Mouse (Mus musculus) heart, embryonic 15.5 days (tissue): ENCODE measurements around the gene Best2. TPM values are rescaled to one million over a fixed set of nuclear protein-coding genes. Genes with fewer than 3 reads are reported as not detected.

Experiments
- ATAC-seq: fragments of 200-750 bp; cut with Nextera tagmentation; replicated peaks from 2 replicates; pipeline ENCODE4 v1.8.0; 2017; ENCODE audit warnings: low read depth, moderate TSS enrichment; ENCODE audit not compliant: insufficient number of reproducible peaks, insufficient read depth, low FRiP score
- H3K27ac ChIP-seq: fragments of 300-500 bp; sonication (generic); 2 replicates; pipeline ENCODE4 v1.5.1; 2015; ENCODE audit warnings: mild to moderate bottlenecking, inconsistent platforms
- H3K27me3 ChIP-seq: fragments of 300-500 bp; sonication (generic); 2 replicates; pipeline ENCODE4 v1.6.1; 2015; ENCODE audit warnings: inconsistent platforms
- H3K36me3 ChIP-seq: fragments of 300-500 bp; sonication (generic); 2 replicates; pipeline ENCODE4 v1.6.1; 2015; ENCODE audit warnings: mild to moderate bottlenecking, inconsistent platforms
- H3K4me1 ChIP-seq: fragments of 300-500 bp; sonication (generic); replicated peaks from 2 replicates; pipeline ENCODE4 v1.6.1; 2015; ENCODE audit warnings: inconsistent platforms
- H3K4me2 ChIP-seq: fragments of 300-500 bp; sonication (generic); 2 replicates; pipeline ENCODE4 v1.6.1; 2015; ENCODE audit warnings: inconsistent platforms, mild to moderate bottlenecking, moderate library complexity
- H3K4me3 ChIP-seq: fragments of 300-500 bp; sonication (generic); 2 replicates; pipeline ENCODE4 v1.5.1; 2015; ENCODE audit warnings: mild to moderate bottlenecking, inconsistent platforms
- H3K9ac ChIP-seq: fragments of 300-500 bp; sonication (generic); 2 replicates; pipeline ENCODE4 v1.6.1; 2015; ENCODE audit warnings: mild to moderate bottlenecking, inconsistent platforms
- H3K9me3 ChIP-seq: fragments of 300-500 bp; sonication (generic); replicated peaks from 2 replicates; pipeline ENCODE4 v1.6.1; 2016; ENCODE audit warnings: inconsistent platforms
- WGBS: fragments of 180-500 bp; shearing (Covaris S2); methylation state at CpG from one replicate; pipeline ENCODE4 v1.1.7; 2015; ENCODE audit warnings: mixed read lengths; 5-methylcytosine and 5-hydroxymethylcytosine counted together
- microRNA-seq: library from miRNA; unstranded; fragments of <30 nt; microRNA quantifications from one replicate; pipeline ENCODE4, GENCODE M21; 2016
- polyA plus RNA-seq: library from polyadenylated mRNA; unstranded; fragments of >200 nt; fragmentation: Nextera tagmentation; extraction: Ambion mirVana; gene quantifications from 2 replicates; pipeline ENCODE4 v1.2.1, GENCODE M21; 2015

Gene Best2
- polyA plus RNA-seq, 1 experiment from 2014 or later, result not detected

DNA sequence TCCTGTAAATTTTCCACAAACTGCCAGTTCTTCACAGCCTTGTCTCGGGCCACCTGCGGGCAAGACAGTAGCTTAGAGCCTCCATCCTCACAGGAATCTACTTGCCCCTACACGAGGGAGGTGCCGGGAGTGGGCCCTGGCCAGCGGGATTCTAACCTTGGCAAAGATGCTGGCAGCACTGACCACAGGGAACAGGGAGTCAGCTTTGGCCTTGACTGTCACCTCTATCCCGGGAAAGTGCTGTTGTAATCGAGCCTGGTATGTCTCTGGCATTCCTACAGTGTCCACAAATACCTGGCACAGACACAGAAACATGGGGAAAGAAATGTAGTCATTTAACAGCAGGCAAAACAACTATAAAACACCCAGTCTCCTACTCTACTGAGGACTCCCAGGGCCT is 54.5 kb downstream of the Best2 start:
- H3K27me3 ChIP-seq, result no peaks in the 10 kb centered on the region
- H3K4me3 ChIP-seq, result no peak overlapping the region
- 72% methylated on average over 7 of the region's 7 CpGs for WGBS
- H3K36me3 ChIP-seq, result peaks cover 10% of the 10 kb centered on the region
- H3K4me2 ChIP-seq, result no peak overlapping the region
- H3K9ac ChIP-seq, result no peak overlapping the region
- peak overlapping the region; percentile 30; the same call in 1 of the 2 replicates for H3K27ac ChIP-seq
- no peak for ATAC-seq
- H3K4me1 ChIP-seq, result peaks cover 9% of the 10 kb centered on the region
- H3K9me3 ChIP-seq, result no peaks in the 10 kb centered on the region

Small RNA genes lying within 50 kb of the gene (microRNA-seq; reads per million reads assigned to microRNA genes)
- gene Mir7070, result not detected

Other genes with a start within 250 kb of the Best2 start
- gene Nfix, start 214.2 kb downstream of the Best2 start, polyA plus RNA-seq, result 15.0 and 20.8 TPM in 2 replicates
- gene Dand5, start 191.7 kb downstream of the Best2 start, polyA plus RNA-seq, result 5.8 and 6.4 TPM in 2 replicates
- gene Gadd45gip1, start 183.0 kb downstream of the Best2 start, polyA plus RNA-seq, result 45.3 and 46.5 TPM in 2 replicates
- gene Rad23a, start 173.9 kb downstream of the Best2 start, polyA plus RNA-seq, result 107 and 123 TPM in 2 replicates
- gene Calr, start 167.6 kb downstream of the Best2 start, polyA plus RNA-seq, result 525 and 658 TPM in 2 replicates
- gene Farsa, start 157.5 kb downstream of the Best2 start, polyA plus RNA-seq, result 44.5 and 62.5 TPM in 2 replicates
- gene Syce2, start 142.4 kb downstream of the Best2 start, polyA plus RNA-seq, result 23.0 and 32.6 TPM in 2 replicates
- gene Gcdh, start 120.6 kb downstream of the Best2 start, polyA plus RNA-seq, result 36.4 and 40.1 TPM in 2 replicates
- gene Klf1, start 112.6 kb downstream of the Best2 start, polyA plus RNA-seq, result 1.1 and 4.9 TPM in 2 replicates
- 4.3 and 7.3 TPM in 2 replicates for gene Dnase2a, start 106.0 kb downstream of the Best2 start, polyA plus RNA-seq
- 0.09 and 0.41 TPM in 2 replicates for gene Mast1, start 77.2 kb downstream of the Best2 start, polyA plus RNA-seq
- 0.26 TPM in 1 of 2 replicates, not detected in the other for gene Rtbdn, start 67.5 kb downstream of the Best2 start, polyA plus RNA-seq
- not detected in 2 replicates for gene Gm49661, start 45.1 kb downstream of the Best2 start, polyA plus RNA-seq
- gene Prdx2, start 44.9 kb downstream of the Best2 start, polyA plus RNA-seq, result 596 and 644 TPM in 2 replicates
- 62.9 and 83.7 TPM in 2 replicates for gene Rnaseh2a, start 44.8 kb downstream of the Best2 start, polyA plus RNA-seq
- 11.0 and 16.6 TPM in 2 replicates for gene Junb, start 35.8 kb downstream of the Best2 start, polyA plus RNA-seq
- 5.3 and 8.8 TPM in 2 replicates for gene Hook2, start 23.9 kb downstream of the Best2 start, polyA plus RNA-seq
- 97.7 and 106 TPM in 2 replicates for gene Asna1, start 10.8 kb upstream of the Best2 start, polyA plus RNA-seq
- gene Trir, start 12.3 kb upstream of the Best2 start, polyA plus RNA-seq, result 68.4 and 77.2 TPM in 2 replicates
- gene Tnpo2, start 22.4 kb upstream of the Best2 start, polyA plus RNA-seq, result 17.7 and 22.8 TPM in 2 replicates
- gene Fbxw9, start 45.5 kb upstream of the Best2 start, polyA plus RNA-seq, result 15.4 and 22.2 TPM in 2 replicates
- not detected in 2 replicates for gene Gm5741, start 53.5 kb upstream of the Best2 start, polyA plus RNA-seq
- gene Dhps, start 57.2 kb upstream of the Best2 start, polyA plus RNA-seq, result 46.1 and 52.8 TPM in 2 replicates
- 106 and 110 TPM in 2 replicates for gene Wdr83os, start 66.2 kb upstream of the Best2 start, polyA plus RNA-seq
- gene Wdr83, start 66.8 kb upstream of the Best2 start, polyA plus RNA-seq, result 33.1 and 40.8 TPM in 2 replicates
- gene Man2b1, start 68.7 kb upstream of the Best2 start, polyA plus RNA-seq, result 30.6 and 41.2 TPM in 2 replicates
- gene Zfp791, start 108.6 kb upstream of the Best2 start, polyA plus RNA-seq, result 0.81 and 1.5 TPM in 2 replicates
- gene Cks1brt, start 137.4 kb upstream of the Best2 start, polyA plus RNA-seq, result not detected in 2 replicates
- gene Olfr371, start 211.5 kb upstream of the Best2 start, polyA plus RNA-seq, result not detected in 2 replicates